Mouse (Mus musculus): ENCODE results near the gene Dnal4.

- TF ChIP-seq HCFC1 (IDR thresholded peaks at IDR 0.05; ENCODE audit: borderline replicate concordance, insufficient read depth, low read length) (no peak), ZC3H11A (IDR thresholded peaks at IDR 0.05; ENCODE audit: borderline replicate concordance, low read depth, low read length) (no peak), MAFK (IDR thresholded peaks at IDR 0.05; ENCODE audit: insufficient read depth, low read depth, low read length) (no peak)
These were observed 12.5 kb upstream of the Dnal4 start for GRCm38 (mm10) chr15:79790111-79790510.

Data from ES-E14 (cell line).